Mouse (Mus musculus): ENCODE data around the gene Akp3.

Gene Akp3

DNA sequence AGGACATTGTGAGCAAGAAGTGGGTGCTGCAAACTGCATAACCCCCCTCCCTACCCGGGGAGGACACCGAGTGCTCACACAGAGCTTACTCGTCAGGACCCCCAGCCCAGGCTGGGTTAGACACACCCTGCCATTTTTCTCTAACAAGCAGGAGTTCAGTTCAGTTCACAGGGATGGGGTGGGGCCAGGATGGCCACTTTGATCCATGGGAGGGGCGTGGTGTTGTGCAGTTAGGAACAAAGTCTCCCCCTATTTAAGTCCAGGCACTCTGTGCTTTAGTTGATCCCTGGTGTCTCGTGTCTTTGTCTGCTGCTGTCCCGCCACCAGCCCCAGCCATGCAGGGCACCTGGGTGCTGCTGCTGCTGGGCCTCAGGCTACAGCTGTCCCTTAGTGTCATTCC, at the start of gene Akp3:
Akp3 (plus strand) TSS at position 301 of the 400 bp plus-strand sequence.
- in situ Hi-C loops (cut with MboI; ENCODE audit: low sequenced_read_pairs) = no loop called here

DNA sequence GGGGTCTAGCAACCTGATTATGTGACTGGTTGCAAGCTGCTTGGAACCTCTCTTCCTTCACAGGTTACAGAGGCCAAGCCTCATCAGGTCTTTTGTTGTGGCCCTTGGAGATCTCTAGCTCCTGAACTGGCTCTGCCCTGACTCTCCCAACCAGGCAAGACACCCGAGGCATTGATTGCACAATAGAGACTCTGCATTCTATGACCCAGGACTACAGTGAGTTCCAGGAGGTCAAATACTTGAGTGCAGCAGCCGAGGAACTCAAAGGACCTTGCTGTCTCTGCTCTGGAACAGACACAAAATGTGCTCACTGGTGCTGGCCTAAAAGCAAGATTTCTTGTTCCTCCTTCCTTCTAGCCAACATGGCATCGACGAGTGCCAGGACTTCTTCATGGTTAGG, 38.6 kb upstream of the Akp3 start:
- in situ Hi-C loops (cut with MboI; ENCODE audit: low sequenced_read_pairs) = no loop called here

DNA sequence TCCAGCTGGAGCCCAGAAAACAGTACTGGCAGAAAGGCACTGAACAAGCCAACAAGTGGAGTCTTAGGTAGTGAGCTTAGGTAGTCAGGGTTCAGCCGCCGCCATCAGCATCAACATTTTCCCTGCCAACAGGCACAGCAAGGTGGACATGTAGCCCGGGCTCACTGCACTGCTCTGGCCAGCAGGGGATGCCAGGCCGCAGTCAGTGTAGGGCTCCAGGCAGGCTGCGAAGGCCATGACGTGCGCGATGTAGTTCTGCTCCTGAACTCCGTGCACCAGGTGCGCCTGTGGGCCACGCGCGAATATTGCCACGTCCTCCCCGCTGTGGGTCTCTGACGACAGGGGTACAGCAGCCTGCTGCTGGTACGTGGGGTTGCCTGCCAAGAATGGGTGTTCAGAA, 37.8 kb upstream of the Akp3 start:
- in situ Hi-C loops (cut with MboI; ENCODE audit: low sequenced_read_pairs) = no loop called here

DNA sequence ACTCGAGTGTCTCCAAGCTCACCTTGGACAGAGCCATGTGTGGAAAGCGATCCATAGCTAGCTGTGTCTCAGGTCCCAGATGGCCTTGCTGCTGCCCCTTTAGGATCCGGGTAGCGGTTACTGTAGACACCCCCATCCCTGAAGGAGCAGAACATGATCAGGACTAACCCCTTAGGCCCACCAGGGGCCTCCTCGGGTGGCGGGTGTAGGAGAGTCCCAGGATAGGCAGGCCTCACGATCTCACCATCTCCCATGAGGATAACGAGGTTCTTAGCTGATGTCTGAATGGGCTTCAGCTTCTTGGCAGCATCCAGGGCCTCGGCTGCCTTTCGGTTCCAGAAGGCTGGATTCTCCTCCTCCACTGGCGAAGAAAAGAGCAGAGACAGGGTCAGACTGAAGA, 35.5 kb upstream of the Akp3 start:
- in situ Hi-C loops (cut with MboI; ENCODE audit: low sequenced_read_pairs) = no loop called here

DNA sequence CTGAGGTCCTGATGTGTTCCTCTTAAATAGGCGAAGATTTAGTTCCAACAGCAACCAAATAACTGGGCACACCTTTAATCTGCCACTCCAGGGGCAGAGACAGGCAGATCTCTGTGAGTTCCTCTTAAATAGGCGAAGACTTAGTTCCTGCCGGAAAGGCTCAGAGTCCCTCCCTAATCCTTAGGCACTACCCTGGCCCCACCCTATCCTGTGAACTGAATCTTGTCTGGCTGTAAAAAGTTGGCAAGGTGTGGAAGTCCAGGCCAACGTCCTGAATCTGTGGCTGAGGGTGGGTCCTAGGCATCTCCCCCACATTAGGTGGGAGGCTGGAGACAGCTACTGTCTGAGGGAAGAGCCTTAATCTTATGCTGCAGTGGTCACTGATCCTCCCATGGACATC, 34.9 kb upstream of the Akp3 start, which contains the start of gene Alppl2:
Alppl2 (minus strand) TSS at position 101 of the 400 bp plus-strand sequence.
- in situ Hi-C loops (cut with MboI; ENCODE audit: low sequenced_read_pairs) = no loop called here

DNA sequence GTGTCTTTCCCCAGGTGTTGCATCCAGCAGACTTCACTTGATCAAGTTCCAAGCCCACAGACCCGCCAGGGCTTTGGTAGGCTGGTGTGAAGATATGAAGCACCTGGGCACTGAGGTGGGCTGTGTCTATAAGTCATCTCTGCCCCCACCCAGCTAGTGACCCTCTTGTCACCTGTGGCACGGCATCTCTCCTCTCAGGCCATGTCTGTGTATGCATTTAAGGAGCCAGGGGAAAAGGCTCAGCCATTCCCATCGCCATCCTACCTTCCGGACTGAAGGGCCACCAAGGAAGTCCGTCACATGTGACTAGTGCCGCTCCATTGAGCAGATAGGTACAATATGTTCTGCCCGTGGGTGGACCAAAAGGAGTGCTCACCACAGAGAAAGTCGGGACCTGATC, 29.1 kb upstream of the Akp3 start:
- in situ Hi-C loops (cut with MboI; ENCODE audit: low sequenced_read_pairs) = no loop called here

DNA sequence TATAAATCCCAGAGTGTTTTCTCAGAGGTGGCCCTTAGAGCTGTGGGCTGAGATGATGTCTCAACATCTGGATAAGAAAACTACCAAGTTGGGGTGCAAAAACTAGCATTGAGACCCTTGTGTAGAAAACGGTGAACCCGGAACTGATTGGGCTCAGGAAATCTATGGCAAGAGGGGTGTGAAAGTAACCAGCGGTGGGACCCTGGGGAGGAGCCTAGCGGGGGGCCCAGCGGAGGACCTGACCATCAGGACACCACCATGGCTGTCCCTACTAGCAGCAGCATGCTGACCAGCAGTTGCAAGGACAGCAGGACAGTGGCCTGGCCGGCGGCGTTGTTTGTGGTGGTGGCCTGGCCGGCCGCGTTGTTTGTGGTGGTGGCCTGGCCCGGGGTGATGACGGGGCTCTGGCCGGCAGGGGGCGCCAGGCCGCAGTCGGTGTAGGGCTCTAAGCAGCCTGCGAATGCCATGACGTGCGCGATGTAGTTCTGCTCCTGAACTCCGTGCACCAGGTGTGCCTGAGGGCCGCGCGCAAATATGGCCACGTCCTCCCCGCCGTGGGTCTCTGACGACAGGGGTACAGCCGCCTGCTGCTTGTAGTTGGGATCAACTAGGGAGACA, 26.3 kb upstream of the Akp3 start:
- in situ Hi-C loops (cut with MboI; ENCODE audit: low sequenced_read_pairs) = no loop called here

DNA sequence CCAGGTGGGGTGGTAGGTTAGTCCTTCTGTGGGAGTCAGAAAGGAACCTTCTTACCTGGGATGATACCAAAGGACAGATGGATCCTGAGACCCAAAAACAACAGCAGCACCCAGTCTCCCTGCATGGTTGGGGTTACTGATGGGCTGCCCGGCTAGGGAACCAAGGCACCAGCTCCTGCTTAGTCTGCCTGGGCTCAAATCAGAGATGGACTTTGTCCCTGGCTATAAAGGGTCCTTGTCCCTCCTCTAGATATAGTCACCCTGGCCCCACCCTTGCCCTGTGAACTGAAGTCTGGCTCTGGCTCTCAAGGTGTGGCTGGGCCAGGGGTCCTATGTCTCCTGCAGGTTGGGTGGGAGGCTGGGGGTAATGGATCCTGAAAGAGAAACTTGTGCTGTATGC, 23.4 kb upstream of the Akp3 start, which contains the start of gene Alpi:
Alpi (minus strand) TSS at position 196 of the 400 bp plus-strand sequence.
- in situ Hi-C loops (cut with MboI; ENCODE audit: low sequenced_read_pairs) = no loop called here

DNA sequence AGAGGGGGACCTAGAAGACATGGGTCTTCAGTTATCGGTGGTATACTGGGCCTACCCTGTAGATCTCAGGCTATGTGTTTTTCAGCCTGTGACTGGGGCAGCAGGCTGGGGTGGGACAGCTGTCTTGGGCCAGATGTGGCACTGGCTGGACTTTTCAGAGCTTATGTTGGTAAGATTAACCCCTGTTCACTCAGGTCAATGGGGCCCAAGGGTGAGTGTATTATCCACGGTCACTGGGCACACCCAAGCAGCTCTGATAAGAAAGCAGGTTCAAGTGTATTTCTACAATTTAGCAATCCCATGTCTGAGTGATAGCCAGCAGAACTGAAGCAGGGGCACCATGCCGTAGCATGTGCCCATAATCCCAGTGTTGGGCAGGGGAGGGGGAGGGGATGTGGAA, 22.7 kb upstream of the Akp3 start:
- in situ Hi-C loops (cut with MboI; ENCODE audit: low sequenced_read_pairs) = no loop called here

DNA sequence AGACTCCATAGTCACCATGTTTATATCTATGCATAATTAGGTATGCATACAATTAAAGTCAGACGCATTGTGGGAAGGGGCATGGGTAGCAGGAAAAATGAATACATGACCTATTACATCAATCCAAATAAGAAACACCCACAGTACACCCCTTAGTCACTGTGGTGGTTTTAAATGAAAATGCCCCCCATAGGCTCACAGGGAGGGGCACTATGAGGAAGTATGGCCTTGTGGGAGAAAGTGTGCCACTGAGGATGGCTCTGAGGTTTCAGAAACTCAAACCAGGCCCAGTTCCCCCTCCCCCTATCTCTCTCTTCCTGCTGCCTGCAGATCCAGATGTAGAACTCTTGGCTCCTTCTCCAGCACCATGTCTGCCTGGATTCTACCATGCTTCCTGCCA, 20.8 kb upstream of the Akp3 start:
- in situ Hi-C loops (cut with MboI; ENCODE audit: low sequenced_read_pairs) = no loop called here

DNA sequence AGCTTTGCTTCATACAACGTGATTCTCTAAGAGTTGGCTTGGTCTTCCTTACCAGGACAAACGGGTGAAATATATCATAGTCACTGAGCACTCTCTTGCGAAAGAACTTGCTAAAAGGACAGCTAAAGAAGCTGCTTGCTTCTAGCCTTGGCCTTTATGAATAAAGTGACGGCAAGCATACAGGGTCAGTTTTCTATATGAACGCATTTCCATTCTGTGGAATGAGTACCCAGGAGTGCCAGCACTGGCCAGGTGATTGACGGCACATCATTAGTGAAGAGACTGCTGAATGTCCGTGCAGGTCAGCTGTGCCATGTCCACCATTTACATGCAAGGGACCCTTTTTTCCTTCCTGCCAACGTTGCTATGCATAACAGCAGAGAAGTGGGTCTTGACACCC, 18.2 kb upstream of the Akp3 start:
- in situ Hi-C loops (cut with MboI; ENCODE audit: low sequenced_read_pairs) = no loop called here

DNA sequence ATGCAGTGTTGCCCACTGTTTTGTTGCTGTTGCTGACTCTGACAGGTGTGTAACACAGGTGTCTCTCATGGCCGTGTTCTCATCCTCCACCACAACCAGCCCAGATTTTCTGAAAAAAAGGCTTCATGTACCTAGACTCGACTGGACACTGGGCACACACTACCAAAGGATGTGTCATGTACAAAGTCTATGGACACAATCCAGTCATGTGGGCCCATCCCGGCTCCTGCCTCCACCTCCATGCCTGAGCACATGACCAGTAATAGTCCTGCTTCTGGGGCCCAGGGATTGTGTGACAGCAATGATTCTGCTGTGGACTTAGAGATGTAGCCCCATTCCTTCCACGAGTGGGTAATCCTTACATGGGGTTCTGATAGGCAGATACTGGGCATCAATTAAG, 16.2 kb upstream of the Akp3 start:
- in situ Hi-C loops (cut with MboI; ENCODE audit: low sequenced_read_pairs) = no loop called here

DNA sequence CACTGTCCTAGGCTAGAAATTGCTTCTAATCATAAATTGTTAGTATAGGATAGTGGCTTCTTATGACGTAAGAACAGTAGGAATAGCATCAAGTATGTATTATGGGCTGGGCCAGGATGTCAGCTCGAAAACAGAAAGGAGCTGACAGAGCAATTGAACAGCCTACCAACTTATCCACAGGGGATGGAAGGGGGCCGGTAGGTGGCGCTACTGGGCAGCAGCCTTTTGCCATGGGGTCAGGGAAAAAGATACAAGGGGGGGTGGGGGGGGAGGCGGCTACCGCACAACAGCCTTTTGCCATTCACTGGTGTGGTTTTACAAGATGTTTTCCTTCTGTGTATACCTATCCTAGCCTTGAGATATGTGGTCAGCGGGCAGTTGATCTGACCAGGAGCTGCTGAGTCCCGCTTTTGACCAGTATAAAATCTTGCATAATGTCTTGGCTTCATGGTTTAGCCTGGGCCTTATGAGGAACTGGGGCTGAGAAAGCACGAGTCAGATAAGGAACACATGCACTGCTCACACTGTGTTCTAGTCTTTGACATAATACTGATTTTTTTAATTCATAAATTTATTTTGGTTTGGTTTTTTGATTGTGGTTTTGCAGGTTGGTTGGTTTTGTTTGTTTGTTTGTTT, 12.9 kb upstream of the Akp3 start:
- in situ Hi-C loops (cut with MboI; ENCODE audit: low sequenced_read_pairs) = no loop called here

DNA sequence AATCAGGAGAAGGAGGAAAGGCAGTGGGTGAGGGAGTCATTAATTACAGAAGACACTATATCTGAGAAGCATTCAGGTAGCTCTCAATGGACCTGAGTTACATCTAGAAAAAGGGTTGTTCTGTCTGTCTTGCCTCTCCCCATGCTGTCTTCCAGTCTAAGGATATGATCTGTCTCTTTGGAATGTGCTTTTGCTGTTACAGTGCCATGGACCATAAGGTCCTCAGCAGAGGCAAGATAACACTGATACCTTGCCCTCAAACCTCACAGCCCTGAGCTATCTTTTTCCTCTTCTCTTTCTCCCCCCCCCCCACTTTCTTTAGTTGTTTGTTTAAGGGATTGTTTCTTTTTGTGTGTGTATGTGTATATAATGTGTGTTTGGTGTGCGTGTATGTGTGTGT, 10.0 kb upstream of the Akp3 start:
- in situ Hi-C loops (cut with MboI; ENCODE audit: low sequenced_read_pairs) = no loop called here

DNA sequence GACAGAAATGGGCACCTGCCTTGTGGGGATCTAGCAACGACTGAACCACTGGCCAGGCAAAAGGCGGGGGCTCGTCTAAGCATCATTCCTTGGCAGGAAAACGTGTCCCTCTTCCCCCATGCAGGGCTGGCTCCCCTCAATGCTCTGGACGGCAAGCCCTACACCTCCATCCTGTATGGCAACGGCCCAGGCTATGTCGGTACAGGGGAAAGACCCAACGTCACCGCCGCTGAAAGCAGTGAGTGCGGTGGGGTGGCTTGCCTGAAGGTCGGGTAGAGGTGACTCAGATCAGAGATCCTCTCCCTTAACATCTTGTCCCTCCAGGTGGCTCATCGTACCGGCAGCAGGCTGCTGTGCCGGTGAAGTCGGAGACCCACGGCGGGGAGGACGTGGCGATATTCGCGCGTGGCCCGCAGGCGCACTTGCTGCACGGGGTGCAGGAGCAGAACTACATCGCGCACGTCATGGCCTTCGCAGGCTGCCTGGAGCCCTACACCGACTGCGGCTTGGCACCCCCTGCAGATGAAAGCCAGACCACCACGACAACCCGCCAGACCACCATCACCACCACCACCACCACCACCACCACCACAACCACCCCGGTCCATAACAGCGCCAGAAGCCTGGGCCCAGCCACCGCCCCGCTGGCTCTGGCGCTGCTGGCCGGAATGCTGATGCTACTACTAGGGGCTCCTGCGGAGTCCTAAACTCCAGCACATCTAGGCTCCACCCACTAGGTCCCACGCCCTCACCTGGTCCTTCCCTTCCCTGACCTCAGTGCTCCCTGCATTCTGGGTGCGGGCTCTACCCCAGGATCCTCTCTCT, 2.6 kb downstream of the Akp3 start:
- in situ Hi-C loops (cut with MboI; ENCODE audit: low sequenced_read_pairs) = no loop called here

DNA sequence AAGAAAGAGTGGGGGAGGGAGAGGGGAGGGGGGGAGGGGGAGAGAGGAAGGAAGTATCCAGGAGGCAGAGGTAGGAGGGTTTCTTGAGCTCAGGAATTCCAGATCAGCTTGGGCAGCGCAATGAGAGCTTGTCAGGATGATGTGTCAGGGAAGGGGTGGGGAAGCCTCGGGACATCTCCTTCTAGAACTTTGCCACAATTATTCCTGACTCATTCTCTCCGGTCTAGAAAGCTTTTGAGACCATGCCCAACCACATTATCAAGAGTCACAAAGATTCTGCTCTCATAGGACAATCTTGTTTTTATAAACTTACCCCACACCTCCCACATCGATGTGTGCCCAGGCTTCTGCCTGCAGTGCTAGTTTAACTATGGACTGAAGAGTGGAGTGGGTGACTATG, 7.0 kb downstream of the Akp3 start:
- in situ Hi-C loops (cut with MboI; ENCODE audit: low sequenced_read_pairs) = no loop called here

DNA sequence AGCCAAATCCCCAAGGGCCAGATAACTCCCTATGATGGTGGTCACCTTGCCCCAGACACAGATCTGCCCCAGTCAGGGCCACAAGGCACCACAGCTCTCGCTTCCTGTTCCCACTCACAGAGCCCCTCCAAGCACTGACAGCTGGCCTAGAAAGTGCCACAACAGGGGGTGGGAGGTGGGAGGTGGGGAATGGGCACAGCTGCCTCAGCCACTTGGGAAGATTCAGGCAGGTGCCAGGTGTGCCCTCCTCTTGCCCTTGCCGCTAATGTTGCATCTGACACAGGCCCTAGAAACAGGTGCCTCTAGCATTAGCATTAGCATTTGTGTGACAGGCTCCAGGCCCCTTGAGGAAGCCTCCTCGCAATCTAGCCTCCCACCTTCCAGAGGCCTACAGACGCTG, 16.8 kb downstream of the Akp3 start:
- in situ Hi-C loops (cut with MboI; ENCODE audit: low sequenced_read_pairs) = no loop called here

DNA sequence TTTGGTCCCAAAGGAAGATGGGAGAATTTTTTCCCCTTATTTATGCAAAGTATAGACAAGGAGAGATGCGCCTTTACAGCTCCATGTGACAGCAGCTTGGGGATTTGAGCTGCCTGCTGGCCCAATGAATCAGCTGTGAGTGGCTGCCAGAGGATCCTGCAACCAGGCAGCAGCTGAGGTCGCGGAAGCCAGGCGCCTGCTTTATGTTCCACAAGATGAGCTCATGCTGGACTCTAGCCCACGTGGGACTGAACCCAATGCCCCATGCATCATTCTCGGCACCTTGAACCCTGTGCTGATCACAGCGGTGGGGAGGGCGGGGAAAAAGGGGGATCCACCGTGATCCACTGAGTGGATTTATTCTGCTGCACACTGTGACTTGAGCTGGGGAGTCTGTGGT, 17.7 kb downstream of the Akp3 start:
- in situ Hi-C loops (cut with MboI; ENCODE audit: low sequenced_read_pairs) = no loop called here

DNA sequence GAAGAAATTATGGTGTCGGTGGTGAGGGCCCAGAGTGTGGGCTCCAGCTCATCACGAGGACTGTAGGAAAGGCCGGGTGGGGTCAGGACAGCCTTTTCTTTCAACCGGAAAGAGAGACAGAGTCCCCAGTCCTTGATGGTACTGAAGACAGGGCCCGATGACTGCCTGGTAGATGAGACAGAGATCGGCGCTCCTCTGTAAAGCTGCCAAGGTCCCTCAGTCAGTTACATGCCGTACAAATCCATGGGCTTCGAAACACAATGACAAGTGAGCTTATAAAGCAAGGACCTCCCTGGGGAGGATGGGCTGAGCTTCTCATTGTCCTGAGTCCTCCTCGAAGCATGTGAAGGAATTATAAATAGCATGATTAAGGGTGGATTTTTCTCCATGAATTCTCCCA, 18.4 kb downstream of the Akp3 start:
- in situ Hi-C loops (cut with MboI; ENCODE audit: low sequenced_read_pairs) = no loop called here

DNA sequence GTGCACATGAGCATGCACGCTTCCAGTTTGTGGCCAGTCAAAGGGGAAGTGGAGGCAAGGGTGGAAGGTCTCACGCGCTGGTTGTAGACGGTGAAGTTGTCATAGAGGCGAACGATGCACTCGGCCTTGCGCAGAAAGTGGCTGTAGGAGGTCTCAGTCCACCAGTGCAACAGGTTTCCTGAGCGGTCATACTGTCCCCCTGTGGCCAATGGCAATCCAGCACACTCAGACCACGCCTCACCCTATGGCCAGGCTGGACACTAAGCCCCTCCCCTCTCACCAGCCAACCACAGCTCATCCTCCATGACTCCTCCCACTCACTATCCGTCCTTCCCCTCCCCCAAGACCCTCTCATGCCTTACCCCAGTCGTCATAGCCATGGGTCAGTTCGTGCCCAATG, 24.6 kb downstream of the Akp3 start:
- in situ Hi-C loops (cut with MboI; ENCODE audit: low sequenced_read_pairs) = no loop called here

DNA sequence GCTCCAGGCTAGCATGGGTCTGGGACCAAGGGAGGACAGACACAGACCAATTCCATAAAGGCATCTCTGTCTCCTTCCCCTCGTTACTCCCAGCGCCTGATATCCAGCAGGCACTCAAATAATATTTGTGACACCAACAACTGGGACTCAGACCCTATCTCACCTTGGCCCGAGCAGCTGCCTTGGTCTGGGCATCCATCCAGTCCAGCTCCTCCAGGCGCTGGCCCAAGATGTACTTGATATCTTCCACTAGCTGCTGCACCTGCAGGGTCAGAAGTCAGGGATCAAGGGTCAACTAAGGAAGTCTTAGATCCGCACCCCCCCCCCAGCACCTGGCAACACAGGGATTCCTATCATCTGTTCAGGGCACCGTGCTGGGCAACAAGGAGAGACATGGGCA, 26.5 kb downstream of the Akp3 start:
- in situ Hi-C loops (cut with MboI; ENCODE audit: low sequenced_read_pairs) = no loop called here

Measured in CH12F3 (cell line).